Mouse (Mus musculus): ENCODE results near the gene Rep15. TPM values are rescaled to one million over a fixed set of nuclear protein-coding genes. Genes with fewer than 3 reads are reported as not detected.

Rep15 gene
- polyA plus RNA-seq, 1 experiment = 6.3 TPM

- Histone ChIP-seq H3K36me3 (ENCODE audit: control insufficient read depth, insufficient read depth, low read length) (peaks cover 5% of the 10 kb centered on the region), H3K4me3 (ENCODE audit: low read depth, low read length) (no peak overlapping the region), H3K4me1 (ENCODE audit: control insufficient read depth, insufficient read depth, insufficient read length, low read length) (no peaks in the 10 kb centered on the region), H3K27me3 (ENCODE audit: control insufficient read depth, insufficient read depth, low read length) (no peaks in the 10 kb centered on the region), H3K27ac (ENCODE audit: insufficient read depth, low read depth, low read length) (no peak overlapping the region)
- 86% methylated on average over 1 of the region's 1 CpGs for WGBS
- peak; percentile 17; the same call in 1 of the 2 replicates for TF ChIP-seq CTCF (IDR thresholded peaks at IDR 0.05; ENCODE audit: extremely low read depth, insufficient read length, insufficient replicate concordance, low read depth, low read length)
- TF ChIP-seq POLR2A (IDR thresholded peaks at IDR 0.05; ENCODE audit: low read depth, low read length) = no peak
Measured at GRCm38 (mm10) chr6:147013546-147013945, 18.8 kb upstream of the Rep15 start.

GRCm38 (mm10) chr6:147017906-147018305 is 14.5 kb upstream of the Rep15 start:
- no peak overlapping the region for H3K27ac ChIP-seq (ENCODE audit: insufficient read depth, low read depth, low read length)
- TF ChIP-seq CTCF (IDR thresholded peaks at IDR 0.05; ENCODE audit: extremely low read depth, insufficient read length, insufficient replicate concordance, low read depth, low read length) = no peak
- H3K4me3 ChIP-seq (ENCODE audit: low read depth, low read length) = no peak overlapping the region
- 80% methylated on average over 4 of the region's 4 CpGs for WGBS
- no peaks in the 10 kb centered on the region for H3K27me3 ChIP-seq (ENCODE audit: control insufficient read depth, insufficient read depth, low read length)
- peaks cover 17% of the 10 kb centered on the region for H3K36me3 ChIP-seq (ENCODE audit: control insufficient read depth, insufficient read depth, low read length)
- H3K4me1 ChIP-seq (ENCODE audit: control insufficient read depth, insufficient read depth, insufficient read length, low read length) = 0 out of 2 replicates have a peak, but pooled peaks cover 2% of the 10 kb centered on the region

- Histone ChIP-seq H3K36me3 (ENCODE audit: control insufficient read depth, insufficient read depth, low read length) (peaks cover 17% of the 10 kb centered on the region), H3K27me3 (ENCODE audit: control insufficient read depth, insufficient read depth, low read length) (no peaks in the 10 kb centered on the region), H3K27ac (ENCODE audit: insufficient read depth, low read depth, low read length) (no peak overlapping the region), H3K4me1 (ENCODE audit: control insufficient read depth, insufficient read depth, insufficient read length, low read length) (0 out of 2 replicates have a peak, but pooled peaks cover 2% of the 10 kb centered on the region), H3K4me3 (ENCODE audit: low read depth, low read length) (no peak overlapping the region)
- 92% methylated on average over 5 of the region's 5 CpGs for WGBS
- TF ChIP-seq CTCF (IDR thresholded peaks at IDR 0.05; ENCODE audit: extremely low read depth, insufficient read length, insufficient replicate concordance, low read depth, low read length) (no peak), POLR2A (IDR thresholded peaks at IDR 0.05; ENCODE audit: low read depth, low read length) (no peak)
Measured at GRCm38 (mm10) chr6:147018364-147018763, 14.0 kb upstream of the Rep15 start.

- Histone ChIP-seq H3K4me3 (ENCODE audit: low read depth, low read length) (no peak overlapping the region), H3K36me3 (ENCODE audit: control insufficient read depth, insufficient read depth, low read length) (peaks cover 19% of the 10 kb centered on the region), H3K27me3 (ENCODE audit: control insufficient read depth, insufficient read depth, low read length) (no peaks in the 10 kb centered on the region), H3K27ac (ENCODE audit: insufficient read depth, low read depth, low read length) (no peak overlapping the region), H3K4me1 (ENCODE audit: control insufficient read depth, insufficient read depth, insufficient read length, low read length) (0 out of 2 replicates have a peak, but pooled peaks cover 2% of the 10 kb centered on the region)
- 97% methylated on average over 5 of the region's 5 CpGs for WGBS
- TF ChIP-seq POLR2A (IDR thresholded peaks at IDR 0.05; ENCODE audit: low read depth, low read length) (no peak), CTCF (IDR thresholded peaks at IDR 0.05; ENCODE audit: extremely low read depth, insufficient read length, insufficient replicate concordance, low read depth, low read length) (no peak)
Measured at GRCm38 (mm10) chr6:147021181-147021580, 11.2 kb upstream of the Rep15 start.

- TF ChIP-seq POLR2A (IDR thresholded peaks at IDR 0.05; ENCODE audit: low read depth, low read length) (no peak), CTCF (IDR thresholded peaks at IDR 0.05; ENCODE audit: extremely low read depth, insufficient read length, insufficient replicate concordance, low read depth, low read length) (no peak)
- Histone ChIP-seq H3K27me3 (ENCODE audit: control insufficient read depth, insufficient read depth, low read length) (no peaks in the 10 kb centered on the region), H3K4me3 (ENCODE audit: low read depth, low read length) (no peak overlapping the region), H3K36me3 (ENCODE audit: control insufficient read depth, insufficient read depth, low read length) (peaks cover 21% of the 10 kb centered on the region), H3K27ac (ENCODE audit: insufficient read depth, low read depth, low read length) (no peak overlapping the region), H3K4me1 (ENCODE audit: control insufficient read depth, insufficient read depth, insufficient read length, low read length) (0 out of 2 replicates have a peak, but pooled peaks cover 2% of the 10 kb centered on the region)
- 91% methylated on average over 16 of the region's 16 CpGs for WGBS
Measured at GRCm38 (mm10) chr6:147022375-147023132, 9.8 kb upstream of the Rep15 start.

GRCm38 (mm10) chr6:147023133-147023395 is 9.3 kb upstream of the Rep15 start:
- no peak for TF ChIP-seq POLR2A (IDR thresholded peaks at IDR 0.05; ENCODE audit: low read depth, low read length)
- no peak for TF ChIP-seq CTCF (IDR thresholded peaks at IDR 0.05; ENCODE audit: extremely low read depth, insufficient read length, insufficient replicate concordance, low read depth, low read length)
- Histone ChIP-seq H3K4me1 (ENCODE audit: control insufficient read depth, insufficient read depth, insufficient read length, low read length) (0 out of 2 replicates have a peak, but pooled peaks cover 2% of the 10 kb centered on the region), H3K27ac (ENCODE audit: insufficient read depth, low read depth, low read length) (no peak overlapping the region), H3K27me3 (ENCODE audit: control insufficient read depth, insufficient read depth, low read length) (no peaks in the 10 kb centered on the region), H3K36me3 (ENCODE audit: control insufficient read depth, insufficient read depth, low read length) (peaks cover 23% of the 10 kb centered on the region), H3K4me3 (ENCODE audit: low read depth, low read length) (no peak overlapping the region)
- WGBS = 89% methylated on average over 2 of the region's 2 CpGs

- Histone ChIP-seq H3K4me3 (ENCODE audit: low read depth, low read length) (no peak overlapping the region), H3K27ac (ENCODE audit: insufficient read depth, low read depth, low read length) (no peak overlapping the region), H3K4me1 (ENCODE audit: control insufficient read depth, insufficient read depth, insufficient read length, low read length) (0 out of 2 replicates have a peak, but pooled peaks cover 2% of the 10 kb centered on the region), H3K27me3 (ENCODE audit: control insufficient read depth, insufficient read depth, low read length) (no peaks in the 10 kb centered on the region), H3K36me3 (ENCODE audit: control insufficient read depth, insufficient read depth, low read length) (peaks cover 23% of the 10 kb centered on the region)
- TF ChIP-seq CTCF (IDR thresholded peaks at IDR 0.05; ENCODE audit: extremely low read depth, insufficient read length, insufficient replicate concordance, low read depth, low read length) = no peak
- no peak for TF ChIP-seq POLR2A (IDR thresholded peaks at IDR 0.05; ENCODE audit: low read depth, low read length)
Measured at GRCm38 (mm10) chr6:147023568-147023967, 8.8 kb upstream of the Rep15 start.
